Mouse (Mus musculus) frontal cortex, postnatal 14 days (tissue): Measurements from ENCODE around the gene Insr.
"Not testable (repeated sequence)": the region's sequence is repeated elsewhere in the genome, so short reads cannot be mapped to it uniquely, and the experiment has no call there.

ENCODE experiments used
- DNase-seq, 2 experiments: peaks; one replicate each; pipeline ENCODE4 v3.0.0; 2022; ENCODE audit warnings: low spot score in 2 of 2

Gene Insr

DNA sequence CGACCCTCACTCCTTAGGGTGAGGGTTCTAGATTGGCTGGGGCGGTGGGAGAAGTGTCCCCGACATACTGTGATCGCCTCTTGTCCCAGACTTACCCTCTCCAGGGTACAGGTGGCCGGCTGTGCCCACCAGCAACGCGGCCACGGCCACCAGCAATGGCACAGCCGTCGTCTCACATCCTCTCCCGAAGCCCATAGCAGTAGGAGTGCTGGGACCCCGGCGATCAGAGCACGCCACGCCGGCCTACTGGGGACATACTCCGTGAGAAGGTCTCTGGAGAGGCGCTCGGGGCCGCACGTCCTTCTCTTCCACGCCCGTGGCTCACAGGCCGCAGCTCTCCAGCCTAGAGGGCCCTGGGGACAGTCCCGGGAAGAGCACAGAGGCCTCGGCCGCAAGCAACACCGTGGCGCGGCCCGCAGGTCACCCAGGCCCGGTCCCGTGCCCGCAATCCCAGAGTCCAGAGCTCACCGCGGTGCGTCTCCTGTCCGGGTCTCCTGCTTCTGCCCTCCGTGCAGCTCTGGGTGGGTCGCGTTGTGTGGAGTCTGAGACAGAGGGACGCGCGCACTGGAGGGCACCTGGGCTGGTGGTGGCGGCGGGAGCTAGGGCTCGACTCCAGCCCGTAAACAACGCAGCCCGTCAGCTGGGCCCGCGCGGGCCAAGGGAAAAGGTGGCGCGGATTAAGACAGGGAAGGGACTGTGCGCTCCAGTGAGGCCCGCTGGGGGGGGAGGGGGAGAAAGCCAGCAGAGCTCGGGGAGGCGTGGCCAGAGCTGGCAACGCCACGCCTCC, at the start of gene Insr:
Insr (minus strand) TSS at position 684 of the 787 bp plus-strand sequence.
- DNase-seq = peak; percentile 82 to 89

DNA sequence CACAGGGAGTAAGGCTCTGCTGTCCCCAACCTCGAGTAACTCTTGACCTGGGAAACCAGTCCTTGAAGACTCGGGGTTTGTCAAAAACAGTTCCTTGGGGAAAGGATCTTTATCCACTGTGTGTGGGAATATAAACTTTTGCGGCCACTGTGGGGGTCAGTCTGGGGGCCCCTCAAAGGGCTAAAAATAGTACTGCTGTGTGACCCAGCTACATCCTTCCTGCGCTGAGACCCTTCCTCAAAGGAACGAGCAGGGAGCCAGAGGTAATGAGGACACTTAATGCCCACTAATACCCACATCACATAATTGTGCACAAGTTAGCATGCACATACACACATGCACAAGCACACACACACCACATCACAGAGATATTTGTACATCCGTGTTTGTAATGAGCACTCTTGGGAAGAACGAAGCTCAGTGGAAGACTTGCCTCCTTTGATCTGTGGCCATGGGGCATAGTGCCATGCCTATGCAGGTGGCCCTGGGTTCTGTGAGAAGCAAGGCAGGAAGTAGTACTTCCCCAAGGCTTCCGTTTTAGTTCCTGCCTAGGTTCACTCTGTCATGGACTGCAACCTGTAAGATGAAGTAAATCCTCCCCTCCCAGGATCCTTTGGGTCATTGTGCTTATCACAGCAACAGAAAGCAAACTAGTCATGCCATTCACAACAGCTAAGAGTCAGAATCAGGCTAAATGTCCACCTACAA, 48.3 kb upstream of the Insr start:
- DNase-seq = no peak

DNA sequence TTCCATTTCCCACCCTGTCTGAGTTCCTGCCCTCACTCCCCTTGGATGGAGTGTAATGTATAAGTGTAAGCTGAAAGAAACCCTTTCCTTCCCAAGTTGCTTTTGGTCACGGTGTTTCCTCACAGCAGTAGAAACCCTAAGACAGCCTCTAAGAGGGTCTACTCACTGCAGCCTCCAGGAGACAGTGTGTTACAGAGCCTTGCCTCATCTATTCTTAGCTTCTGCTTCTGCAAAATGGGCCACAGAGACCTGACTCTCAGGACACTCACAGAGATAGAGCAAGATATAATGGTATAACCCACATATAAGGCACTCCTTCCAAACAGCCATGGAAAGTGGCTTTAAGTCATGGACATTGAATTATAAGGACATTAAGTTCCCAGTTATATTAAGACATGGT, 47.6 kb upstream of the Insr start:
- DNase-seq = no peak

DNA sequence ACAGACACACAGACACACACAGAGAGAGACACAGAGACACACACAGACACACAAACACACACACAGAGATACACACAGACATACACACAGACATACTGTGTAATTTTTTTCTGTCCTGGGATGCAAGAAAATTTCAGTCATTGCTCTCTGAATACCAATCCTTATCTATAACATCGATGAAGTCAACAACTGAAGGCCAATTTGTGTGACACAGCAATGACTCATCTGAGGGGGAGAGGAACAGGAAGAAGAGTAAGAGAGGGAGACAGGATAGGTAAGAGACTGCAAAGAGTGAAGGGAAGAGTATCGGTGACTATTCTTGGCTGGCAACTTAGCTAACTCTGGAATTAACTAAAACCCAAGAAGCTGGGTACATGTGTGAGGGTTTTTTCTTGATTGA, 44.8 kb upstream of the Insr start:
- no peak for DNase-seq

DNA sequence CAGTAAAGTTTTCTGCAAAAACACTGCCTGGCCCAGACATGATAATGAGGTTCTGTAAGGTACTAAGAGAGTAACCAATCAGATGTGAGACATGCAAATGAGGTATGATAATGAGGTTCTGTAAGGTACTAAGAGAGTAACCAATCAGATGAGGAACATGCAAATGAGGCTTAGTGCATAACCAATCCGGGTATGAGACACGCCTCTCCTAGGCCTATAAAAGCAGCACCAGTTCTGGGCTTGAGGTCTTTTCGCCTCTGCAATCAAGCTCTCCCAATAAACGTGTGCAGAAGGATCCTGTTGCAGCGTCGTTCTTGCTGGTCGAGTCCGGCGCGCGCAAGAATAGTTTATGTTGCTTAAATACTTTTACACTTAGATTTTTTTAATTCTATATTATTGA, 39.9 kb upstream of the Insr start:
- DNase-seq = not testable (repeated sequence)

DNA sequence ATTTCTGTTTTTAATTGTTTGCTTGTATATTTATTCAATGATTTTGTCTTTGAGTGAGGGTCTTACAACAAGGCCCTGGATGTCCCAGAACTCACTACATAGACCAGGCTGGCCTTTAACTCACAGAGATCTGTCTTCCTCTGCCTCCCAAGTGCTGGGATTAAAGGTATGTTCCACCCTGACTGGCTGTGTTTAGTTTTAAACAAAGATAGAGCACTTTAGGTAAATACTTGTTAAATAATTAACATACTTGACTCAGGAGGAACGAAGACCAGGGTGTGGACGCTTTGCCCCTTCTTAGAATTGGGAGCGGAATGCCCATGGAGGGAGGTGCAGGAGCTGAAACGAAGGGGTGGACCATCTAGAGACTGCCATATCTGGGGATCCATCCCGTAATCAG, 37.2 kb upstream of the Insr start:
- DNase-seq = no peak

DNA sequence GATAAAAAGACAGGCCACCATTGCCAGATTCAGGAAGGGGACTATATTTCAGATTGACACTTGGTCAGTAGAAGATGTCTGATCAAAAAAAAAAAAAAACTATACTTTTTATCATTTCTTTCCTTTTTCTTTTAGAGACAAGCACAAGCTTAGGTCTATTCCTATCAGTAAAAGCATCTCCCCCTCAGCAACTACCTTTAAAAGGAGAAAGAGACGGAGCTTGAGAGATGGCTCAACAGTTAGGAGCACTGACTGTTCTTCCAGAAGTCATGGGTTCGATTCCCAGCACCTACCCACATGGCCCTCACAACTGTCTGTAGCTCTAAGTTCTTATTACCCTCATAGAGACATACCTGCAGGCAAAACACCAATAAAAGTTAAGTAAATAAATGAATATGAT, 34.9 kb upstream of the Insr start:
- DNase-seq = no peak

DNA sequence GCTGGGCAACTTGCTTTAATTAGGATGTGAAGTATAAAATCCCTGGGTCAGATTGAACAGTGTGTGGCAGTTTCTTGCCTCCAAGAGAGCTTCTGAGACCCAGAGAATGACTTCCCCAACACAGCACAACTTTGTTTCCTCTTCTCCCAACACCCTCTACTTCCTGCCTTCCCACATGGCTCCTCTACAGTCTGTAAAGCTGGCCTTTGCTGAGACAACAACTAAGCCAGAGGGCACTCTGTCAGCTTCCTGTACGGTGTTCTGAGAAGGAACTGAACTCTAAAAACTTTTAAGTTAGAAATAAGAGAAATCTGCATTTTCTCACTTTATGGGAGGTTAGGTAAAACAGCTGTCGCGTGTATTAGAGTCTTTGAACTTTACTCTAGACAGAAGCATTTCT, 34.4 kb upstream of the Insr start:
- DNase-seq = no peak

DNA sequence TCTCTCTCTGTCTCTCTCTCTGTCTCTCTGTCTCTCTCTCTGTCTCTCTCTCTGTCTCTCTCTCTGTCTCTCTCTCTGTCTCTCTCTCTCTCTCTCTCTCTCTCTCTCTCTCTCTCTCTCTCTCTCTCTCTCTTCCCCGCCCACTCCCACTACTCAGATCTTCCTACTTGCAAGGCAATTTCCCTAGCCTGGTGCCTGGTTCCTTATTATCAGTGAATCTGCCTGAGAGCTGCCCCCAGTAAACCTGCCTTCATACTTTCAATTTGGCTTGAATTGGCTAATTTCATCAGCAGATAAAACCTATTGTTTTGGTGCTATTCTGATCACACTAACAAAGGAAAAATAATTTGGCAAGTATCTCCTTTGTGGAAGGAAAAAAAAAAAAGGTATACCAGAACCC, 34.0 kb upstream of the Insr start:
- not testable (repeated sequence) for DNase-seq

DNA sequence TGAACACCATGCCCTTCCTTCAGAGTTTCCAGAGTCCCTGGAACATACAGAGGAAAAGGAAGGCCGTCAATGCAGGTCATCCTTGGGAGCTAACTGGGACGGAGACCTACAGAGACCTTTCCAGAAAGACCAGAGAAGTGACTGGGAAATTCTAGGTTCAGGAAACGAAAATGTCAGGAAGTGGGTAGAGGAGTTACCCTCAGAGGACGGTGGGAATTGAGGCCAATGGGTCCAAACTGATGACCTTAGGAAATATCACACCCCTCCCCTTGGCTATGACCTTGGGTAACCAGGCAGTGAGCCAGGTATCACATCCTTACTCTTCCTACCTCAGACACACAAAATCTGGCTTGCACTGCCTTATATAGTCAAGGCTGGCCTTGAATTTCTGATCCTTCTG, 32.1 kb upstream of the Insr start:
- no peak for DNase-seq

DNA sequence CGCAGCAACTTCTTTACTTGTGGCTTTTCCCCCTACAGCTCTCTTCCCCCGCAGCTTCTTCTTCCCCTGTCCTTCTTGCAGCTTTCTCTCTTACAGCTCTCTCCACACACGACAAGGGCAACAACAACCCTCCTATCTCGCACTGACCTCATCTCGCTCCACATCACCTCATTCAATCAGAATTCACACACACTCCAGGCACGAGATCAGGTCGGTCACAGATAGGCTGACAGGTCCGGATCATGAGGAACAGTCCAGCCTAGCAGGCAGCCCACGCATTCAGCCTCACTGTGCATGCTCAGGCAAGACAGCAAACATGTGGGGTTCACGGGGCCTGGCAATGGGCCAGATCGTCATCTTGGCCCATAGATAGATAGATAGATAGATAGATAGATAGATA, 30.2 kb upstream of the Insr start:
- DNase-seq = no peak

DNA sequence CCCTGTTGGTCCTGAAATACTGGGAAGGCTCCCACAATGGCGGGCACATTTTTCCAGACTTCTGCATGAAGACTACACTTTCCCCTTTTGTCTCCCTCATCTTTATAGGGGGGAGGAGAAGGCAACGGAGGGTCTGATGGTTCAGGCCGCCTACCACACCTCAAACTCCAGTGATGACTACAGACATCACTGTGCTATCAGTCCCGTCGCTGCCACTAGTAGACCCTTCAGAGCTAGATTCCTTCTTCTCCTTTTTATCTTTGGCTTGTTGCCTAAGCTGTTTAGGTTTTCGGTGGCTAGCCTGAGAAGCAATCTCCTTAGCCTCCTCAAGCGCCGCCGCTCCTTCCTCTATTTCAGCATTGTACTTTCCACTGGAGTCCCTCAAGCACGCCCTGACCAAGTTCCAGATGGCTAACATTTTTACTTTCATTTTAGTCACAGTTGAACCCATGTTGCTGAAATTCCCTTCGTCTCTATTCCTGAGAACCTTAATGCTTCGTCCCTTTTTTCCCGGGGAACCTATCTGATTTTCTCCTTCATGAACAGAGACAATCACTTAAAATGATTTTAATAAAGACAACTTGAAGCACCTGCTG, 28.9 kb upstream of the Insr start:
- DNase-seq = not testable (repeated sequence)

DNA sequence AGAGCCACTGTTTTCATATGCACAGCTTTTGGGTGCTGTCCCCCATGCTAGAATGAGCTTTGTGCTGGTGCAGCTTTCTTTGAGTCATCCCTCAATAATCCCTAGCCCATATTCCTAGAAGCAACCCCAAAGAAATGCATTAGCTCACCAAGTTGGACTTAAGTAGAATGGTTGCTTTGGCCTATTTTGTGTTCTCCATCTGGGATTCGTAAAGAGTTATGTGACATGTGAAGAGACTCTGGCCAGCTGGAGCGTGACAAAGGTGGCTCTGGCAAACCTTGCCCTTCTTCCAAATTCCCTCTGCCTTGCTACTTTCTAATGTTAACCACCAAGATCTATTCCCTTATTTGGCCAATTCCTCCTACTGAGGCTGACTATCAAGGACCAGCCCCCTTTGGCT, 22.7 kb upstream of the Insr start:
- no peak for DNase-seq

DNA sequence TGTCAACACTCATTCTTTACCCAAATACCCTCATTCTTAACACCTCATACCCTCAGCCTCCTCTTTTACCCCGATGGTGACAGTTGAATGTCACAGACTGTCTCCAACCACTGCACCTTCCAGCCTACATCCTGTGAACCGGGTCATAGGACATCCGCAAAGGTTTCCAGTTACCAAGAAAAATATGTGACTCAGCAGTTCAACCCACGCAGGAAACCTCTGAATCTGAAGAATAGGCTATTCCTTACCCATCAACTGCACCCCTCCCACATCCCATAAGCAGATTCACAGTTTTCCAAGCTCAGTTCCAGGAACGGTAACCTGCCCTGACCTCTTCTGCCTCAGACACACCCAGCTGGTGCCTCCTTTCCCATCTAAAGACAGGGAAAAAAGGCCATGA, 19.9 kb upstream of the Insr start:
- DNase-seq = no peak

DNA sequence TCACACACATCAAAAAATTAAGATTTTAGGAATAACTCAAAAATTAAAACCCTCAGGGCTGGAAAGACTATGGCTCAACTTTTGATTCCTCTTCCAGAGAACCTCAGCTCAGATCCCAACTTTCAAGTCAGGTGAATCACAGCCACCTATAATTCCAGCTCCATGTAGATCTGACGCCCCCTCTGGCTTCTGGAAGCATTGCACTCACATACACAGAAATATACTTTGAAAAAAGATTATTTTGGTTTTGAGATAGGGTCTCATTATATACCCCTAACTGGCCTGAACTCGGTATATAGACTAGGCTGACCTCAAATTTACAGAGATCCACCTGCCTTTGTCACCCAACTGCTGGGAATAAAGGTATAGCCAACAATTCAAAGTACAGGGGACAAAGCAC, 6.4 kb upstream of the Insr start:
- DNase-seq = no peak

DNA sequence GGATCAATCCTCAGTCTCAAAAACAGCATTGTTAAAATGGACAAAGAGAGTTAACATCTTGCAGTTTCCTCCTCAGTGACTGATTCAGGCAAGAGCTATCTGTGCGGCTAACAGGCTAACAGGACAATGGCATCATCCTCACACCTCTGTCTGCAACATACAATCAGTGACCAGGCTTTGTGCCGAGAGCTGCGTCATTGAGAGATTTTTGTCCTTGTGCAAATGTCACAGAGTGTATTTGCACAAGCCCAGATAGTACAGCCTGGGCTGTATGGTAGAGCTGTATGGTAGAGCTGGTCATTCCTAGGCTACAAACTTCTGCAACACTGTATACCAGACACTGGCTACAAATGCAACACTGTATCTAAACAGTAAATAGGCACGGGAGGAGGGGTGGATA, 5.2 kb upstream of the Insr start:
- no peak for DNase-seq

DNA sequence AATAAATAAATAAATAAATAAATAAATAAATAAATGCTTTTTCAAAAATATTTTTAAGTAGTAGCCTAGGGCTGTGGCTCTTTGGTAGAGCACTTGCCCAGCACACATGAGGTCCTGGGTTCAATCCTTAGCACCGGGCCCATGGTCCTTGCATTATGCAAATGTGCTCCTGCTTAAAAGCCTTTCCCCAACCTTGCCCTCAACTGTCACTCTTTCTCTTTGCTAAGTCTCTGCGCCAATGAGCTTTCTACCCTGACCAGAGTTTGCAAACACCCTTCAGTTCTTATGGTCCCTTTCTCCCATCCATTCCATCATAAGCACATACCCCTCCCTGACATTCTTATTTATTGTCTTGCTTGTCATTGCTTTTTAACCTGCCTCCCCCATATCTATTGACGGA, 1.9 kb upstream of the Insr start:
- no peak for DNase-seq

DNA sequence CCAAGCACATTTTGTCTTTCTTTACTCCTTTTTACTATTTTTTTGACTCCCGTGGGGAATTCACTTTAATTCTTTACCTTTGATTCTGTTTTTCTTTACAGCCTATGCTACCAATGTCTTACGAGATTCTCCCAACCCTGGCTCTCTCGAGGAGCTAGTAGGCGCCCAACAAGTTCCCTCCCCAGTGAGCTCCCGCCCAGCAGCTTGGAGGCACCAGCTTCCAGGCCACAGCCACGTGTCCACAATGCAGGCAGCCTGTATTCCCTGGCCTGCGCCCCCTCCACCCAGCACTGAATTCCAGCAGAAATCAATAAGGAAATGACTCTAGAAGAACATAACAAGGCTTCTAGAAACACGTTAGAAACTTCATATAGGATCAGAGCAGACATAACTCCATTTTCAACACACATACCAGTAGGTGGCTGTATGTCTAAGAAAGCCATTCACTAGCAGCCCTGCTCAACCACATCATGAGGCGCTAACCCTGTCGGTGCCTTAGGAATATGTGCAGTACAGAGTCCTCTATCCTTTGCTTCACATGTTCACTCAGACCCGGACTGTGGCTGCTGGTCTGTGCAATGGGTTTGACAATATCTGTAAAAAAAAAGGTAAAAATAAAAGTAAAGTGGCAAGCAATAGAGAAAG, 971 bp upstream of the Insr start:
- no peak for DNase-seq

DNA sequence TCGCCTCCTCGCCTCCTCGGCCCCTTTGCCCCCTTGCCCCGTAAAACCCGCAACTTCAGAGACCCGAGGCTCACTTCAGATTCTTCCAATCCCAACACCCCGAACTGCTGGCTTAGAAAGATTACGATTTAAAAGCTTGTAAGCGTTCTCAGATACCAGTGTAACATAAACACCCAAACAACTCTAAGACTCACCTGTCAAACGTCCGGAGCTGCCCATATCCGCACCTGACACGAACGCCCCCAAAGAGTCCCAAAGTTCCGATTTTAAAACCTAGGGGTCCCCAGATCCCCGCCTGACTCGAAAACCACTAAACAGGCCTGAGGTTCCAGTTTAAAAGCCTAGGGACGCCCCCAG, 282 bp upstream of the Insr start:
- no peak for DNase-seq

DNA sequence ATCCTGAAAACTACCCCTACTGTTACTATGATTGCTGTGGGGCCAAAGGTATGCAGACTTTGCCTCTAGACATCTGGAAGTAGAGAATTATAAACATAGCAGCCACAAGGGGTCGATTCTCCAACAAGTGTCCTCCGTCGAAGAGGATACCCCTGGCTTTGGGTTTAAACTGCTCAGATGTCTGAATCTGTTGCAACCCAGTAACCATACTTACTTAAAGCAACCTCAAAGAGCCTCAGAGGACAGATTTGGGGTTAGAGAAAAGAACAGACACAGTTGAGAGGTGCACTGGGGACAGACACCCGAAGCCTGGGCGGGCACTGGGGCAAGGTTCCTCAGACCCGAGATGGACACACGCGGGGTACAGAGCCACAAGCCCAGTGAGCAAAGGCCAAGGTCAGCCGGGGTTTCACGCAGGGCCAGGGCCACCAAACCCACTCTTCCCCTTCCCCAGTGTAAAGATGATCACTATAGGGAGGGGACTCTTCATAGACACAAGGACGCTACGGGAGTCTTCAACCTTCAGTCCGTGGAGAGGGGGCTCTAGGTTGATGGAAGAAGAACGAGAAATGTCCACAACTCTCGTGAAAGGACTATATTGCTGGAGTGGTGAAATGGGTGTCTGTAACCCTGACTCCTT, 1.1 kb downstream of the Insr start:
- no peak for DNase-seq

DNA sequence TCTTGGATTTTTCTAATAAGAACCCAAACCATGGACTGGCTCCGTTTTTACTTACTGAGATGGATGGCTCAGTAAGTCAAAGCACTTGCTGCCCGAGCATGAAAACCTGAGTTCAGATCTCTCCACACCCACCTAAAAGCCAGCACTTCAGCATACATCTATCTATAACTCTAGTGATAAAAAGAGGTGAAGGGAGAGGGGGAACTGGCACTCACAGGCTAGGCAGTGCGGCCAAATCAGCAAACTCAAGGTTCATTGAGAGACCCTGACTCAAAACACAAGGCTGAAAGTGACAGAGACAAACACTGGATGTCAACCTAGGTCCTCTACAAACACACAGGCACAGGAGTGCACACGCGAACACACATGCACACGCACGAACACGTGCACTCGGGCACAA, 2.2 kb downstream of the Insr start:
- DNase-seq = no peak

DNA sequence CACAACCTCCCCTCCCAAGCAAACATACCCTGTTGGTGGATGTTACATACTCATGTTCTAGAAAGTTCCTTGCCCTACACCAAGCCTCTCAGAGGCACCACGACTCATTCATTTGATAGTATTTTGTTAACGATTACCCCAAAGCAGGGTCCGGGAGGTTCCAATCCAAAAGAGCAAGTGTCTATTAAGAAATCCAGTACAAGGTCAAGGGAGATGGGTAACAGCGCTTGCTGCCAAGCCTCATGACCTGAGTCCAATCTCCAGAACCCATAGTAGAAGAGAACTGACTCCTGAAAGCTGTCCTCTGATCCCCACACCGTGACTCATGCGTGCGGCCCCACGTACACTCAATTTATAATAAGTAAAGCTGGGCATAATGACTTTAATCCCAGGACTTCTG, 3.4 kb downstream of the Insr start:
- no peak for DNase-seq
